Comparison of ENCODE assay signal across 12 mouse cellular contexts in genomic region chr15:83293144-83293543, GRCm38 (mm10). TPM values are rescaled to one million over a fixed set of nuclear protein-coding genes. Genes with fewer than 3 reads are reported as not detected.
DNase-seq lines count a peak whose midpoint lies in the region; ATAC-seq lines count a peak whose summit lies in the region.
"Had no signal": no experiment of that assay in that cellular context is flagged by ENCODE, and none has a peak within 500 bp of the region (broad histone marks: within the 10 kb centered on the region; RNA-seq: fewer than 3 reads in every experiment).

No protein-coding gene starts in this region.

- H3K36me3 ChIP-seq in limb, embryonic 15.5 days = peaks cover 10% of the 10 kb centered on the region
- H3K36me3 ChIP-seq in limb, embryonic 10.5 days = no peaks in the 10 kb centered on the region
- no peaks in the 10 kb centered on the region for H3K36me3 ChIP-seq in intestine, embryonic 14.5 days (ENCODE audit: control insufficient read depth, insufficient read depth, low read length)
- no peaks in the 10 kb centered on the region for H3K36me3 ChIP-seq in liver, embryonic 13.5 days
- no peaks in the 10 kb centered on the region for H3K36me3 ChIP-seq in stomach, embryonic 14.5 days (ENCODE audit: control insufficient read depth, insufficient read depth, low read length)
- H3K36me3 ChIP-seq in hindbrain, embryonic 16.5 days (ENCODE audit: control insufficient read depth, insufficient read depth, low read length) = no peaks in the 10 kb centered on the region

- peaks cover 42% of the 10 kb centered on the region for H3K4me1 ChIP-seq in limb, embryonic 15.5 days
- peaks cover 26% of the 10 kb centered on the region for H3K4me1 ChIP-seq in limb, embryonic 10.5 days
- H3K4me1 ChIP-seq in intestine, embryonic 14.5 days (replicated peaks; ENCODE audit: control insufficient read depth, insufficient read depth, low read length) = peaks cover 11% of the 10 kb centered on the region; the same call in 1 of the 2 replicates
- peaks cover 9% of the 10 kb centered on the region; the same call in 1 of the 2 replicates for H3K4me1 ChIP-seq in liver, embryonic 13.5 days (replicated peaks)
- peaks cover 15% of the 10 kb centered on the region; the same call in 1 of the 2 replicates for H3K4me1 ChIP-seq in stomach, embryonic 14.5 days (ENCODE audit: control insufficient read depth, insufficient read depth, low read length)
- H3K4me1 ChIP-seq in hindbrain, embryonic 16.5 days (ENCODE audit: control insufficient read depth, insufficient read depth, low read depth, low read length) = no peaks in the 10 kb centered on the region

- no peak for DNase-seq in limb, embryonic 10.5 days (ENCODE audit: low spot score)
- DNase-seq in intestine, embryonic 14.5 days (ENCODE audit: low spot score) = no peak
- no peak for DNase-seq in liver, embryonic 13.5 days
- DNase-seq in layer of hippocampus, postnatal 36 days = no peak

- H3K9ac ChIP-seq in limb, embryonic 15.5 days = no peak overlapping the region
- H3K9ac ChIP-seq in intestine, embryonic 14.5 days (ENCODE audit: low read length) = no peak overlapping the region
- no peak overlapping the region for H3K9ac ChIP-seq in liver, embryonic 13.5 days
- H3K9ac ChIP-seq in stomach, embryonic 14.5 days (replicated peaks; ENCODE audit: low read depth, low read length) = no peak overlapping the region
- no peak overlapping the region for H3K9ac ChIP-seq in hindbrain, embryonic 16.5 days (ENCODE audit: low read depth, low read length)
- H3K9ac ChIP-seq: limb, embryonic 13.5 days; neural tube, embryonic 13.5 days had no signal

- no peak overlapping the region for H3K4me3 ChIP-seq in limb, embryonic 15.5 days
- H3K4me3 ChIP-seq in limb, embryonic 10.5 days = no peak overlapping the region
- H3K4me3 ChIP-seq in intestine, embryonic 14.5 days (ENCODE audit: low read depth, low read length) = no peak overlapping the region
- H3K4me3 ChIP-seq in liver, embryonic 13.5 days (replicated peaks) = no peak overlapping the region
- H3K4me3 ChIP-seq in stomach, embryonic 14.5 days (ENCODE audit: low read depth, low read length) = no peak overlapping the region
- no peak overlapping the region for H3K4me3 ChIP-seq in hindbrain, embryonic 16.5 days (ENCODE audit: low read length)
- H3K4me3 ChIP-seq: limb, embryonic 13.5 days; neural tube, embryonic 13.5 days had no signal

- no peaks in the 10 kb centered on the region for H3K9me3 ChIP-seq in limb, embryonic 15.5 days
- H3K9me3 ChIP-seq in limb, embryonic 10.5 days (replicated peaks) = no peaks in the 10 kb centered on the region
- H3K9me3 ChIP-seq in intestine, embryonic 14.5 days (ENCODE audit: control insufficient read depth, low read length) = no peaks in the 10 kb centered on the region
- no peaks in the 10 kb centered on the region for H3K9me3 ChIP-seq in liver, embryonic 13.5 days (replicated peaks)
- H3K9me3 ChIP-seq in stomach, embryonic 14.5 days (ENCODE audit: control insufficient read depth, low read depth, low read length) = no peaks in the 10 kb centered on the region
- no peaks in the 10 kb centered on the region for H3K9me3 ChIP-seq in hindbrain, embryonic 16.5 days (ENCODE audit: control insufficient read depth, low read length)
- H3K9me3 ChIP-seq: limb, embryonic 13.5 days; neural tube, embryonic 13.5 days had no signal

- peak overlapping the region; percentile 69 for H3K27ac ChIP-seq in limb, embryonic 15.5 days
- no peak overlapping the region for H3K27ac ChIP-seq in limb, embryonic 10.5 days
- H3K27ac ChIP-seq in intestine, embryonic 14.5 days (ENCODE audit: low read depth) = peak overlapping the region; percentile 36; the same call in 1 of the 2 replicates
- peak overlapping the region; percentile 36 for H3K27ac ChIP-seq in liver, embryonic 13.5 days
- H3K27ac ChIP-seq in stomach, embryonic 14.5 days (ENCODE audit: low read length) = peak overlapping the region; percentile 55; the same call in 1 of the 2 replicates
- H3K27ac ChIP-seq in hindbrain, embryonic 16.5 days (ENCODE audit: low read depth, low read length) = no peak overlapping the region
- H3K27ac ChIP-seq: neural tube, embryonic 13.5 days had no signal

- H3K27me3 ChIP-seq in limb, embryonic 15.5 days = no peaks in the 10 kb centered on the region
- H3K27me3 ChIP-seq in limb, embryonic 10.5 days (ENCODE audit: low read depth, poor library complexity, severe bottlenecking) = no peaks in the 10 kb centered on the region
- no peaks in the 10 kb centered on the region for H3K27me3 ChIP-seq in intestine, embryonic 14.5 days (replicated peaks; ENCODE audit: control insufficient read depth, insufficient read depth, low read length)
- H3K27me3 ChIP-seq in liver, embryonic 13.5 days = no peaks in the 10 kb centered on the region
- no peaks in the 10 kb centered on the region for H3K27me3 ChIP-seq in stomach, embryonic 14.5 days (ENCODE audit: control insufficient read depth, insufficient read depth, low read length)
- no peaks in the 10 kb centered on the region for H3K27me3 ChIP-seq in hindbrain, embryonic 16.5 days (replicated peaks; ENCODE audit: control insufficient read depth, insufficient read depth, low read length)
- H3K27me3 ChIP-seq: limb, embryonic 13.5 days; neural tube, embryonic 13.5 days had no signal

- no peak for ATAC-seq in limb, embryonic 15.5 days (ENCODE audit: insufficient number of reproducible peaks, low FRiP score, low TSS enrichment, low read depth)
- ATAC-seq in intestine, embryonic 14.5 days (replicated peaks; ENCODE audit: low FRiP score, low TSS enrichment, low read depth) = no peak
- peak; percentile 41; the same call in 1 of the 2 replicates for ATAC-seq in liver, embryonic 13.5 days (ENCODE audit: low read depth)
- ATAC-seq in stomach, embryonic 14.5 days (ENCODE audit: insufficient number of reproducible peaks, insufficient read depth, low FRiP score, low read depth) = no peak
- ATAC-seq in inflammation-experienced regulatory T-cells, adult 6 months = no peak
- no peak for ATAC-seq in hindbrain, embryonic 16.5 days
- ATAC-seq: forebrain, embryonic 14.5 days had no signal

- WGBS in limb, embryonic 15.5 days = 73% methylated on average over 6 of the region's 6 CpGs
- WGBS in limb, embryonic 10.5 days = 85% methylated on average over 6 of the region's 6 CpGs
- whole genome bisulfite sequencing in intestine, embryonic 14.5 days = 51% methylated on average over 6 of the region's 6 CpGs
- 64% methylated on average over 6 of the region's 6 CpGs for WGBS in liver, embryonic 13.5 days (ENCODE audit: insufficient replicate concordance)
- 62% methylated on average over 6 of the region's 6 CpGs for WGBS in stomach, embryonic 14.5 days
- 87% methylated on average over 6 of the region's 6 CpGs for WGBS in hindbrain, embryonic 16.5 days

- H3K4me2 ChIP-seq in limb, embryonic 15.5 days = no peak overlapping the region
- H3K4me2 ChIP-seq in intestine, embryonic 14.5 days (ENCODE audit: low read length) = no peak overlapping the region
- no peak overlapping the region for H3K4me2 ChIP-seq in liver, embryonic 13.5 days
- no peak overlapping the region for H3K4me2 ChIP-seq in stomach, embryonic 14.5 days (replicated peaks; ENCODE audit: low read depth, low read length)
- no peak overlapping the region for H3K4me2 ChIP-seq in hindbrain, embryonic 16.5 days (ENCODE audit: low read length)
- H3K4me2 ChIP-seq: limb, embryonic 13.5 days; neural tube, embryonic 13.5 days had no signal

RNA-seq across cellular contexts. Expression of gene A4galt, which starts 41.6 kb away (rescaled TPM):
- 5.7 and 8.3 TPM in 2 replicates for polyA plus RNA-seq in limb, embryonic 15.5 days (2015; fragmentation: Nextera tagmentation; extraction: Ambion mirVana)
- not detected in 2 replicates for polyA plus RNA-seq in limb, embryonic 10.5 days (2016; fragmentation: Nextera tagmentation; extraction: Ambion mirVana)
- polyA plus RNA-seq in intestine, embryonic 14.5 days (2014; fragmentation: Nextera tagmentation; extraction: Ambion mirVana) = 3.3 and 3.4 TPM in 2 replicates
- 0.05 and 0.07 TPM in 2 replicates for polyA plus RNA-seq in liver, embryonic 13.5 days (2015; fragmentation: Nextera tagmentation; extraction: Ambion mirVana)
- polyA plus RNA-seq in stomach, embryonic 14.5 days (2014; fragmentation: Nextera tagmentation; extraction: Ambion mirVana) = 9.6 and 13.4 TPM in 2 replicates
- 1 to 10 TPM; 2.0 to 4.0 TPM for total RNA-seq in layer of hippocampus, postnatal 36 days (2021)
- not detected for polyA plus RNA-seq in inflammation-experienced regulatory T-cells, adult 6 months (2017; shearing (Covaris generic))
- 4.9 and 6.5 TPM in 2 replicates for polyA plus RNA-seq in hindbrain, embryonic 16.5 days (2015; fragmentation: Nextera tagmentation; extraction: Ambion mirVana)
- total RNA-seq: common myeloid progenitor, adult 5-6 weeks had no signal

RNA-seq across cellular contexts. Expression of gene Arfgap3, which starts 56.9 kb away (rescaled TPM):
- polyA plus RNA-seq in limb, embryonic 15.5 days (2015; fragmentation: Nextera tagmentation; extraction: Ambion mirVana) = 60.8 and 61.4 TPM in 2 replicates
- polyA plus RNA-seq in limb, embryonic 10.5 days (2016; fragmentation: Nextera tagmentation; extraction: Ambion mirVana) = 22.8 and 34.0 TPM in 2 replicates
- 53.5 and 54.6 TPM in 2 replicates for polyA plus RNA-seq in intestine, embryonic 14.5 days (2014; fragmentation: Nextera tagmentation; extraction: Ambion mirVana)
- polyA plus RNA-seq in liver, embryonic 13.5 days (2015; fragmentation: Nextera tagmentation; extraction: Ambion mirVana) = 15.2 and 16.2 TPM in 2 replicates
- polyA plus RNA-seq in stomach, embryonic 14.5 days (2014; fragmentation: Nextera tagmentation; extraction: Ambion mirVana) = 59.1 and 60.8 TPM in 2 replicates
- 10 to 100 TPM; 19.6 to 19.7 TPM for total RNA-seq in layer of hippocampus, postnatal 36 days (2021)
- 10 to 100 TPM; 11.7 to 14.1 (median 13.4) TPM for polyA plus RNA-seq in inflammation-experienced regulatory T-cells, adult 6 months (2017; shearing (Covaris generic))
- 39.4 and 43.3 TPM in 2 replicates for polyA plus RNA-seq in hindbrain, embryonic 16.5 days (2015; fragmentation: Nextera tagmentation; extraction: Ambion mirVana)

Comparison
In these comparisons a context has a peak if more than half of its experiments do, and no peak if none do; other contexts are left out.
1. H3K27ac ChIP-seq: peak in limb, embryonic 15.5 days (single experiment), intestine, embryonic 14.5 days (single experiment), liver, embryonic 13.5 days (single experiment) and stomach, embryonic 14.5 days (single experiment); none in limb, embryonic 10.5 days (single experiment) and hindbrain, embryonic 16.5 days (single experiment).